Mouse (Mus musculus): ENCODE results near the gene Kif1c. TPM values are rescaled to one million over a fixed set of nuclear protein-coding genes. Genes with fewer than 3 reads are reported as not detected.
"Not testable (repeated sequence)": the region's sequence is repeated elsewhere in the genome, so short reads cannot be mapped to it uniquely, and the experiment has no call there.

Kif1c gene
- polyA plus RNA-seq, 1 experiment from 2014 or later: 3.6 TPM

GRCm38 (mm10) chr11:70765776-70766445 lies 65.6 kb downstream of the Kif1c start:
- Histone ChIP-seq H3K9me3 (no peaks in the 10 kb centered on the region), H3K27me3 (no peaks in the 10 kb centered on the region), H3K36me3 (peaks cover 10% of the 10 kb centered on the region; the same call in 1 of the 2 replicates), H3K27ac (no peak overlapping the region), H3K4me2 (no peak overlapping the region), H3K4me3 (replicated peaks) (no peak overlapping the region), H3K9ac (replicated peaks) (no peak overlapping the region), H3K4me1 (replicated peaks) (peaks cover 8% of the 10 kb centered on the region)
- WGBS: 79% methylated on average over 16 of the region's 16 CpGs
- ATAC-seq (ENCODE audit: insufficient number of reproducible peaks, insufficient read depth, low FRiP score, low TSS enrichment, low read depth): no peak

GRCm38 (mm10) chr11:70770804-70771203 lies 70.5 kb downstream of the Kif1c start:
- no peak overlapping the region for H3K27ac ChIP-seq
- ATAC-seq (ENCODE audit: insufficient number of reproducible peaks, insufficient read depth, low FRiP score, low TSS enrichment, low read depth): no peak

DNA sequence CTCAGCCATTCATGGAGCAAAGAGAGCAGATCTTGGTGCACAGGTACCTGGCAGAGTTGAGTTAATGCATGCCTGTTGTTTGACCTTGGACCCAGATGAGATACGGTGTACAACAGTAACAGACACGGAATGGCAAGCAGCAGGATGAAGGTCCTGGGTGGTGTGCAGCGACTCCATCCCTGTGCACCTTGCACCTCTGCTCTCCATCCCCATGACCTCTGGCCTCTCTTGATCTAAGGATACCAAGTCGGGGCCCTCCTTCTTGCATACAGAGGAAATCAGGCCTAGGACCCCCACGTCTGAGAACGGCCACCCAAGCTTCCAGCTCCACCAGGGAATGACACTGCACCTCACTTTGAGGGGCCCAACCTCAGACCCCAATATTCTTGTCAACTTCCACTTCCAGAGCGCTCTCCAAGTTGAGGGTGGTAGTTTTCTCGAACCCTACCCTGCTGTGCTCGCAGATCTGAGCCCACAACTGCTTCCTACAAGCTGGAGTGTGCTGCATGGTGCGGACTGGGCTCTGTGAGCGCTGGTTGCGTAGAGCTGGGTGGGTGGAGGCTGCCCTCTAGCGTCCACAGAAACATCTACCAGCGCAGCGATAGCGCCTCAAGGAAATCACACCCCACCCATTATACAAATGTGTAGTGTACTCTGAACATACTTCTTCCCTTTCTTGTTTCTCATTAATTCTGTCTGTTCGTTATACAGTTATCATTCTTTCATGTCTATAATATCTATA lies 76.7 kb downstream of the Kif1c start:
- Histone ChIP-seq H3K27me3 (no peaks in the 10 kb centered on the region), H3K4me3 (replicated peaks) (no peak overlapping the region), H3K36me3 (peaks cover 17% of the 10 kb centered on the region), H3K27ac (no peak overlapping the region), H3K4me2 (peak overlapping the region; percentile 10; the same call in 1 of the 2 replicates), H3K9me3 (no peaks in the 10 kb centered on the region), H3K4me1 (replicated peaks) (0 out of 2 replicates have a peak, but pooled peaks cover 3% of the 10 kb centered on the region), H3K9ac (replicated peaks) (no peak overlapping the region)
- 0 out of 2 replicates have a peak, but pooled peaks have one; percentile 63 for ATAC-seq (ENCODE audit: insufficient number of reproducible peaks, insufficient read depth, low FRiP score, low TSS enrichment, low read depth)
- 29% methylated on average over 17 of the region's 17 CpGs for WGBS

More at GRCm38 (mm10) chr11:70770804-70771203, 70.5 kb downstream of the Kif1c start:
- peaks cover 38% of the 10 kb centered on the region for H3K36me3 ChIP-seq
- H3K9me3 ChIP-seq: no peaks in the 10 kb centered on the region
- H3K4me3 ChIP-seq (replicated peaks): no peak overlapping the region
- no peak overlapping the region for H3K9ac ChIP-seq (replicated peaks)
- H3K4me2 ChIP-seq: no peak overlapping the region
- H3K27me3 ChIP-seq: no peaks in the 10 kb centered on the region
- H3K4me1 ChIP-seq (replicated peaks): peaks cover 1% of the 10 kb centered on the region; the same call in 1 of the 2 replicates
- 91% methylated on average over 3 of the region's 3 CpGs for WGBS

- Histone ChIP-seq H3K27me3 (no peaks in the 10 kb centered on the region), H3K4me3 (replicated peaks) (no peak overlapping the region), H3K4me2 (no peak overlapping the region), H3K4me1 (replicated peaks) (0 out of 2 replicates have a peak, but pooled peaks cover 3% of the 10 kb centered on the region), H3K9ac (replicated peaks) (no peak overlapping the region), H3K9me3 (no peaks in the 10 kb centered on the region), H3K27ac (no peak overlapping the region), H3K36me3 (peaks cover 11% of the 10 kb centered on the region)
- 77% methylated on average over 6 of the region's 6 CpGs for WGBS
- ATAC-seq (ENCODE audit: insufficient number of reproducible peaks, insufficient read depth, low FRiP score, low TSS enrichment, low read depth): no peak
Measured at GRCm38 (mm10) chr11:70777634-70778033, 77.3 kb downstream of the Kif1c start.

- ATAC-seq (ENCODE audit: insufficient number of reproducible peaks, insufficient read depth, low FRiP score, low TSS enrichment, low read depth); H3K9ac ChIP-seq (replicated peaks); H3K27me3 ChIP-seq; H3K4me1 ChIP-seq (replicated peaks); H3K9me3 ChIP-seq; H3K27ac ChIP-seq; H3K4me2 ChIP-seq; H3K36me3 ChIP-seq; H3K4me3 ChIP-seq (replicated peaks): not testable (repeated sequence)
- 31% methylated on average over 6 of the region's 6 CpGs for WGBS
Measured at GRCm38 (mm10) chr11:70778058-70778457, 77.7 kb downstream of the Kif1c start.

Small RNA genes within 50 kb of the gene (microRNA-seq; reads per million reads assigned to microRNA genes)
- gene Gm22760: not detected
- not detected for gene Mir6925

Other genes with a start within 250 kb of the Kif1c start
- 43.0 and 44.0 TPM in 2 replicates for gene Med11, start 248.6 kb upstream of the Kif1c start, polyA plus RNA-seq (2016; fragmentation: Nextera tagmentation; extraction: Ambion mirVana)
- gene Zmynd15, start 241.1 kb upstream of the Kif1c start, polyA plus RNA-seq (2016; fragmentation: Nextera tagmentation; extraction: Ambion mirVana): 0.40 and 0.58 TPM in 2 replicates
- 1.1 and 1.9 TPM in 2 replicates for gene Cxcl16, start 240.6 kb upstream of the Kif1c start, polyA plus RNA-seq (2016; fragmentation: Nextera tagmentation; extraction: Ambion mirVana)
- 0.36 and 1.4 TPM in 2 replicates for gene Tm4sf5, start 195.3 kb upstream of the Kif1c start, polyA plus RNA-seq (2016; fragmentation: Nextera tagmentation; extraction: Ambion mirVana)
- gene Vmo1, start 185.9 kb upstream of the Kif1c start, polyA plus RNA-seq (2016; fragmentation: Nextera tagmentation; extraction: Ambion mirVana): 0.66 TPM in 1 of 2 replicates, not detected in the other
- gene Gltpd2, start 181.4 kb upstream of the Kif1c start, polyA plus RNA-seq (2016; fragmentation: Nextera tagmentation; extraction: Ambion mirVana): 0.37 and 0.68 TPM in 2 replicates
- 857 and 867 TPM in 2 replicates for gene Psmb6, start 175.2 kb upstream of the Kif1c start, polyA plus RNA-seq (2016; fragmentation: Nextera tagmentation; extraction: Ambion mirVana)
- gene Gm40193, start 167.6 kb upstream of the Kif1c start, polyA plus RNA-seq (2016; fragmentation: Nextera tagmentation; extraction: Ambion mirVana): not detected in 2 replicates
- gene Pld2, start 160.5 kb upstream of the Kif1c start, polyA plus RNA-seq (2016; fragmentation: Nextera tagmentation; extraction: Ambion mirVana): 4.4 and 4.5 TPM in 2 replicates
- gene Mink1, start 137.7 kb upstream of the Kif1c start, polyA plus RNA-seq (2016; fragmentation: Nextera tagmentation; extraction: Ambion mirVana): 17.6 and 18.4 TPM in 2 replicates
- not detected in 2 replicates for gene 4930544D05Rik, start 84.7 kb upstream of the Kif1c start, polyA plus RNA-seq (2016; fragmentation: Nextera tagmentation; extraction: Ambion mirVana)
- gene Chrne, start 81.3 kb upstream of the Kif1c start, polyA plus RNA-seq (2016; fragmentation: Nextera tagmentation; extraction: Ambion mirVana): not detected in 2 replicates
- gene Gp1ba, start 61.4 kb upstream of the Kif1c start, polyA plus RNA-seq (2016; fragmentation: Nextera tagmentation; extraction: Ambion mirVana): 0.22 and 0.31 TPM in 2 replicates
- 95.8 and 104 TPM in 2 replicates for gene Rnf167, start 53.3 kb upstream of the Kif1c start, polyA plus RNA-seq (2016; fragmentation: Nextera tagmentation; extraction: Ambion mirVana)
- 161 and 163 TPM in 2 replicates for gene Slc25a11, start 53.1 kb upstream of the Kif1c start, polyA plus RNA-seq (2016; fragmentation: Nextera tagmentation; extraction: Ambion mirVana)
- 1,494 and 1,514 TPM in 2 replicates for gene Pfn1, start 45.9 kb upstream of the Kif1c start, polyA plus RNA-seq (2016; fragmentation: Nextera tagmentation; extraction: Ambion mirVana)
- gene Eno3, start 43.3 kb upstream of the Kif1c start, polyA plus RNA-seq (2016; fragmentation: Nextera tagmentation; extraction: Ambion mirVana): 34.2 and 38.2 TPM in 2 replicates
- 151 TPM in 2 replicates for gene Spag7, start 31.1 kb upstream of the Kif1c start, polyA plus RNA-seq (2016; fragmentation: Nextera tagmentation; extraction: Ambion mirVana)
- 9.9 and 12.8 TPM in 2 replicates for gene Camta2, start 12.4 kb upstream of the Kif1c start, polyA plus RNA-seq (2016; fragmentation: Nextera tagmentation; extraction: Ambion mirVana)
- 1.0 and 1.4 TPM in 2 replicates for gene Inca1, start 393 bp upstream of the Kif1c start, polyA plus RNA-seq (2016; fragmentation: Nextera tagmentation; extraction: Ambion mirVana)
- gene Zfp3, start 63.7 kb downstream of the Kif1c start, polyA plus RNA-seq (2016; fragmentation: Nextera tagmentation; extraction: Ambion mirVana): 6.8 and 7.2 TPM in 2 replicates
- not detected in 2 replicates for gene Scimp, start 112.0 kb downstream of the Kif1c start, polyA plus RNA-seq (2016; fragmentation: Nextera tagmentation; extraction: Ambion mirVana)
- 36.9 and 38.0 TPM in 2 replicates for gene Rabep1, start 144.2 kb downstream of the Kif1c start, polyA plus RNA-seq (2016; fragmentation: Nextera tagmentation; extraction: Ambion mirVana)